Comparison of ENCODE assay signal across 14 mouse cellular contexts in genomic region chr5:3926666-3927065, GRCm38 (mm10). TPM values are rescaled to one million over a fixed set of nuclear protein-coding genes. Genes with fewer than 3 reads are reported as not detected.
A peak's percentile ranks its signal among the peaks of the same experiment; 100 is the strongest.
DNase-seq lines count a peak whose midpoint lies in the region; ATAC-seq and TF ChIP-seq lines count a peak whose summit lies in the region.
"Had no signal": no experiment of that assay in that cellular context is flagged by ENCODE, and none has a peak within 500 bp of the region (broad histone marks: within the 10 kb centered on the region; RNA-seq: fewer than 3 reads in every experiment).

No protein-coding gene starts in this region.

- H3K36me3 ChIP-seq in forebrain, embryonic 10.5 days (replicated peaks) = no peaks in the 10 kb centered on the region
- no peaks in the 10 kb centered on the region for H3K36me3 ChIP-seq in forebrain, embryonic 15.5 days
- H3K36me3 ChIP-seq in forebrain, postnatal 0 days (ENCODE audit: insufficient read depth) = no peaks in the 10 kb centered on the region
- no peaks in the 10 kb centered on the region for H3K36me3 ChIP-seq in midbrain, embryonic 13.5 days
- H3K36me3 ChIP-seq: limb, embryonic 10.5 days had no signal

- no peak for ATAC-seq in forebrain, embryonic 15.5 days (replicated peaks)
- no peak for ATAC-seq in forebrain, postnatal 0 days
- ATAC-seq in midbrain, embryonic 13.5 days = no peak
- ATAC-seq: inflammation-experienced regulatory T-cells, adult 6 months had no signal

- H3K27ac ChIP-seq in forebrain, embryonic 10.5 days = 0 out of 2 replicates have a peak overlapping the region, but pooled peaks have one; percentile 99
- H3K27ac ChIP-seq in forebrain, embryonic 15.5 days (replicated peaks) = no peak overlapping the region
- H3K27ac ChIP-seq in forebrain, postnatal 0 days (ENCODE audit: low read depth, low read length) = 0 out of 2 replicates have a peak overlapping the region, but pooled peaks have one; percentile 2
- H3K27ac ChIP-seq in midbrain, embryonic 13.5 days = 0 out of 2 replicates have a peak overlapping the region, but pooled peaks have one; percentile 19
- H3K27ac ChIP-seq: liver, embryonic 14.5 days had no signal

- no peaks in the 10 kb centered on the region; the same call in 1 of the 2 replicates for H3K9me3 ChIP-seq in forebrain, embryonic 10.5 days
- H3K9me3 ChIP-seq in forebrain, embryonic 15.5 days = no peaks in the 10 kb centered on the region
- H3K9me3 ChIP-seq in forebrain, postnatal 0 days (ENCODE audit: low read length) = no peaks in the 10 kb centered on the region
- no peaks in the 10 kb centered on the region for H3K9me3 ChIP-seq in midbrain, embryonic 13.5 days
- H3K9me3 ChIP-seq: limb, embryonic 10.5 days had no signal

- TF ChIP-seq CTCF in forebrain, postnatal 0 days (IDR thresholded peaks at IDR 0.05; ENCODE audit: low read depth) = no peak

- no peak overlapping the region for H3K9ac ChIP-seq in forebrain, embryonic 15.5 days (replicated peaks)
- H3K9ac ChIP-seq in forebrain, postnatal 0 days = 0 out of 2 replicates have a peak overlapping the region, but pooled peaks have one; percentile 1
- 0 out of 2 replicates have a peak overlapping the region, but pooled peaks have one; percentile 49 for H3K9ac ChIP-seq in midbrain, embryonic 13.5 days (replicated peaks)
- H3K9ac ChIP-seq: liver, embryonic 14.5 days had no signal

- intact Hi-C loops in heart, postnatal 36 days (cut with DNase I) = no loop called here

- no peaks in the 10 kb centered on the region for H3K27me3 ChIP-seq in forebrain, embryonic 10.5 days (ENCODE audit: poor library complexity, severe bottlenecking)
- H3K27me3 ChIP-seq in forebrain, embryonic 15.5 days = no peaks in the 10 kb centered on the region
- no peaks in the 10 kb centered on the region for H3K27me3 ChIP-seq in forebrain, postnatal 0 days (ENCODE audit: insufficient read depth, low read length)
- no peaks in the 10 kb centered on the region for H3K27me3 ChIP-seq in midbrain, embryonic 13.5 days

- no peak for DNase-seq in forebrain, embryonic 10.5 days (ENCODE audit: extremely low spot score, low spot score)
- DNase-seq in ES-CJ7 (ENCODE audit: low read depth, low spot score) = peak; percentile 17
- no peak for DNase-seq in forebrain, postnatal 0 days
- DNase-seq in right cerebral cortex, postnatal 25 days = no peak
- no peak for DNase-seq in heart, postnatal 36 days
- no peak for DNase-seq in thymus, postnatal 36 days
- DNase-seq: cerebellum, postnatal 14 days; kidney, postnatal 10 days; lung, postnatal 36 days had no signal

- H3K4me1 ChIP-seq in forebrain, embryonic 10.5 days = peaks cover 42% of the 10 kb centered on the region
- peaks cover 29% of the 10 kb centered on the region for H3K4me1 ChIP-seq in forebrain, embryonic 15.5 days
- no peaks in the 10 kb centered on the region; the same call in 1 of the 2 replicates for H3K4me1 ChIP-seq in forebrain, postnatal 0 days (ENCODE audit: insufficient read depth)
- H3K4me1 ChIP-seq in midbrain, embryonic 13.5 days (replicated peaks) = peaks cover 31% of the 10 kb centered on the region

- H3K4me2 ChIP-seq in forebrain, embryonic 15.5 days (replicated peaks) = no peak overlapping the region
- H3K4me2 ChIP-seq in forebrain, postnatal 0 days (ENCODE audit: low read depth) = peak overlapping the region; percentile 18; the same call in 1 of the 2 replicates
- no peak overlapping the region; the same call in 1 of the 2 replicates for H3K4me2 ChIP-seq in midbrain, embryonic 13.5 days (replicated peaks)

- 34% methylated on average over 4 of the region's 4 CpGs for WGBS in forebrain, embryonic 10.5 days
- WGBS in forebrain, embryonic 15.5 days = 12% methylated on average over 4 of the region's 4 CpGs
- 12% methylated on average over 4 of the region's 4 CpGs for WGBS in forebrain, postnatal 0 days
- WGBS in midbrain, embryonic 13.5 days = 23% methylated on average over 4 of the region's 4 CpGs

- H3K4me3 ChIP-seq in forebrain, embryonic 10.5 days = no peak overlapping the region; the same call in 1 of the 2 replicates
- H3K4me3 ChIP-seq in forebrain, embryonic 15.5 days = no peak overlapping the region
- H3K4me3 ChIP-seq in forebrain, postnatal 0 days (ENCODE audit: low read depth, low read length) = no peak overlapping the region
- H3K4me3 ChIP-seq in midbrain, embryonic 13.5 days (replicated peaks) = no peak overlapping the region

RNA-seq across cellular contexts. Expression of gene Akap9, which starts 1.2 kb away (rescaled TPM):
- polyA plus RNA-seq in forebrain, embryonic 10.5 days (2016; fragmentation: Nextera tagmentation; extraction: Ambion mirVana) = 118 and 128 TPM in 2 replicates
- polyA plus RNA-seq in forebrain, embryonic 15.5 days (2015; fragmentation: Nextera tagmentation; extraction: Ambion mirVana) = 397 and 434 TPM in 2 replicates
- 90.4 and 110 TPM in 2 replicates for total RNA-seq in forebrain, postnatal 0 days (2014; rRNA removed)
- 159 and 266 TPM in 2 replicates for polyA plus RNA-seq in forebrain, postnatal 0 days (2015; fragmentation: Nextera tagmentation; extraction: Ambion mirVana)
- polyA plus RNA-seq in midbrain, embryonic 13.5 days (2015; fragmentation: Nextera tagmentation; extraction: Ambion mirVana) = 406 and 421 TPM in 2 replicates
- total RNA-seq in heart, postnatal 36 days (2021) = 10 to 100 TPM; 40.7 to 53.2 TPM

RNA-seq across cellular contexts. Expression of gene Mterf1a, which starts 32.9 kb away (rescaled TPM):
- 7.9 and 10.7 TPM in 2 replicates for polyA plus RNA-seq in forebrain, embryonic 10.5 days (2016; fragmentation: Nextera tagmentation; extraction: Ambion mirVana)
- polyA plus RNA-seq in forebrain, embryonic 15.5 days (2015; fragmentation: Nextera tagmentation; extraction: Ambion mirVana) = 8.7 and 9.3 TPM in 2 replicates
- 6.3 and 8.5 TPM in 2 replicates for total RNA-seq in forebrain, postnatal 0 days (2014; rRNA removed)
- 4.5 and 5.3 TPM in 2 replicates for polyA plus RNA-seq in forebrain, postnatal 0 days (2015; fragmentation: Nextera tagmentation; extraction: Ambion mirVana)
- 9.0 and 9.9 TPM in 2 replicates for polyA plus RNA-seq in midbrain, embryonic 13.5 days (2015; fragmentation: Nextera tagmentation; extraction: Ambion mirVana)
- total RNA-seq in heart, postnatal 36 days (2021) = 1 to 10 TPM; 3.1 TPM
